Mouse (Mus musculus): Measurements from ENCODE around the gene Robo1. TPM values are rescaled to one million over a fixed set of nuclear protein-coding genes. Genes with fewer than 3 reads are reported as not detected.

Robo1 gene
- total and polyA plus RNA-seq, 3 experiments = 0.44 TPM; not detected in 2

- TF ChIP-seq TAL1 (conservative IDR thresholded peaks at IDR 0.05; ENCODE audit: low read depth, low read length) = no peak
- TF ChIP-seq POLR2AphosphoS5 (IDR thresholded peaks at IDR 0.05; ENCODE audit: insufficient replicate concordance, low read depth, low read length) = no peak
- TF ChIP-seq CTCF (IDR thresholded peaks at IDR 0.05; ENCODE audit: low read depth, low read length) = no peak
- TF ChIP-seq GATA1 (IDR thresholded peaks at IDR 0.05; ENCODE audit: borderline replicate concordance, low read length) = no peak
- no peak for TF ChIP-seq GATA2 (IDR thresholded peaks at IDR 0.05; ENCODE audit: borderline replicate concordance, low read depth, low read length)
- Histone ChIP-seq H3K4me3 (ENCODE audit: low read depth, low read length) (no peak overlapping the region), H3K4me1 (ENCODE audit: insufficient read depth, low read depth, low read length) (no peaks in the 10 kb centered on the region), H3K27me3 (ENCODE audit: insufficient read depth, low read length) (no peaks in the 10 kb centered on the region), H3K36me3 (replicated peaks) (no peaks in the 10 kb centered on the region), H3K9me3 (replicated peaks) (no peaks in the 10 kb centered on the region)
- no peak for DNase-seq (ENCODE audit: low spot score)
- ATAC-seq (ENCODE audit: extremely low read depth, insufficient number of reproducible peaks, low FRiP score, poor library complexity, severe bottlenecking) = no peak
Observed at GRCm38 (mm10) chr16:72603487-72604206, 295.5 kb downstream of the Robo1 start.

- peaks cover 2% of the 10 kb centered on the region for H3K9me3 ChIP-seq (replicated peaks)
- 0 out of 2 replicates have a peak, but pooled peaks have one; percentile 22 for ATAC-seq (ENCODE audit: extremely low read depth, insufficient number of reproducible peaks, low FRiP score, poor library complexity, severe bottlenecking)
Observed at GRCm38 (mm10) chr16:72605066-72605465, 297.0 kb downstream of the Robo1 start.

GRCm38 (mm10) chr16:72610661-72611112 is 302.6 kb downstream of the Robo1 start:
- no peak for DNase-seq (ENCODE audit: low spot score)
- no peak for TF ChIP-seq POLR2AphosphoS5 (IDR thresholded peaks at IDR 0.05; ENCODE audit: insufficient replicate concordance, low read depth, low read length)
- no peak for TF ChIP-seq CTCF (IDR thresholded peaks at IDR 0.05; ENCODE audit: low read depth, low read length)
- TF ChIP-seq GATA2 (IDR thresholded peaks at IDR 0.05; ENCODE audit: borderline replicate concordance, low read depth, low read length) = no peak
- no peak for TF ChIP-seq TAL1 (conservative IDR thresholded peaks at IDR 0.05; ENCODE audit: low read depth, low read length)
- no peak for TF ChIP-seq GATA1 (IDR thresholded peaks at IDR 0.05; ENCODE audit: borderline replicate concordance, low read length)
- Histone ChIP-seq H3K27me3 (ENCODE audit: insufficient read depth, low read length) (no peaks in the 10 kb centered on the region), H3K9me3 (replicated peaks) (peaks cover 4% of the 10 kb centered on the region), H3K4me3 (ENCODE audit: low read depth, low read length) (no peak overlapping the region), H3K4me1 (ENCODE audit: insufficient read depth, low read depth, low read length) (no peaks in the 10 kb centered on the region), H3K36me3 (replicated peaks) (no peaks in the 10 kb centered on the region)
- ATAC-seq (ENCODE audit: extremely low read depth, insufficient number of reproducible peaks, low FRiP score, poor library complexity, severe bottlenecking) = no peak

More at GRCm38 (mm10) chr16:72605066-72605465, 297.0 kb downstream of the Robo1 start:
- Histone ChIP-seq H3K27me3 (ENCODE audit: insufficient read depth, low read length) (no peaks in the 10 kb centered on the region), H3K4me3 (ENCODE audit: low read depth, low read length) (no peak overlapping the region), H3K4me1 (ENCODE audit: insufficient read depth, low read depth, low read length) (no peaks in the 10 kb centered on the region), H3K36me3 (replicated peaks) (no peaks in the 10 kb centered on the region)
- DNase-seq (ENCODE audit: low spot score) = no peak
- TF ChIP-seq GATA2 (IDR thresholded peaks at IDR 0.05; ENCODE audit: borderline replicate concordance, low read depth, low read length) (no peak), POLR2AphosphoS5 (IDR thresholded peaks at IDR 0.05; ENCODE audit: insufficient replicate concordance, low read depth, low read length) (no peak), GATA1 (IDR thresholded peaks at IDR 0.05; ENCODE audit: borderline replicate concordance, low read length) (no peak), CTCF (IDR thresholded peaks at IDR 0.05; ENCODE audit: low read depth, low read length) (no peak), TAL1 (conservative IDR thresholded peaks at IDR 0.05; ENCODE audit: low read depth, low read length) (no peak)

GRCm38 (mm10) chr16:72614898-72615297 is 306.8 kb downstream of the Robo1 start:
- Histone ChIP-seq H3K4me1 (ENCODE audit: insufficient read depth, low read depth, low read length) (no peaks in the 10 kb centered on the region), H3K27me3 (ENCODE audit: insufficient read depth, low read length) (no peaks in the 10 kb centered on the region), H3K36me3 (replicated peaks) (no peaks in the 10 kb centered on the region), H3K4me3 (ENCODE audit: low read depth, low read length) (no peak overlapping the region), H3K9me3 (replicated peaks) (peaks cover 5% of the 10 kb centered on the region)
- DNase-seq (ENCODE audit: low spot score) = no peak
- no peak for ATAC-seq (ENCODE audit: extremely low read depth, insufficient number of reproducible peaks, low FRiP score, poor library complexity, severe bottlenecking)
- TF ChIP-seq TAL1 (conservative IDR thresholded peaks at IDR 0.05; ENCODE audit: low read depth, low read length) (no peak), GATA1 (IDR thresholded peaks at IDR 0.05; ENCODE audit: borderline replicate concordance, low read length) (no peak), POLR2AphosphoS5 (IDR thresholded peaks at IDR 0.05; ENCODE audit: insufficient replicate concordance, low read depth, low read length) (no peak)

GRCm38 (mm10) chr16:72615360-72615759 is 307.3 kb downstream of the Robo1 start:
- TF ChIP-seq GATA2 (IDR thresholded peaks at IDR 0.05; ENCODE audit: borderline replicate concordance, low read depth, low read length) = no peak
- TF ChIP-seq GATA1 (IDR thresholded peaks at IDR 0.05; ENCODE audit: borderline replicate concordance, low read length) = no peak
- no peak for TF ChIP-seq POLR2AphosphoS5 (IDR thresholded peaks at IDR 0.05; ENCODE audit: insufficient replicate concordance, low read depth, low read length)
- TF ChIP-seq TAL1 (conservative IDR thresholded peaks at IDR 0.05; ENCODE audit: low read depth, low read length) = no peak
- TF ChIP-seq CTCF (IDR thresholded peaks at IDR 0.05; ENCODE audit: low read depth, low read length) = no peak
- Histone ChIP-seq H3K27me3 (ENCODE audit: insufficient read depth, low read length) (no peaks in the 10 kb centered on the region), H3K36me3 (replicated peaks) (no peaks in the 10 kb centered on the region), H3K4me3 (ENCODE audit: low read depth, low read length) (no peak overlapping the region), H3K9me3 (replicated peaks) (peaks cover 5% of the 10 kb centered on the region), H3K4me1 (ENCODE audit: insufficient read depth, low read depth, low read length) (no peaks in the 10 kb centered on the region)
- ATAC-seq (ENCODE audit: extremely low read depth, insufficient number of reproducible peaks, low FRiP score, poor library complexity, severe bottlenecking) (no peak), DNase-seq (ENCODE audit: low spot score) (no peak)

GRCm38 (mm10) chr16:72622371-72622770 is 314.3 kb downstream of the Robo1 start:
- H3K4me3 ChIP-seq (ENCODE audit: low read depth, low read length) = no peak overlapping the region
- H3K27me3 ChIP-seq (ENCODE audit: insufficient read depth, low read length) = no peaks in the 10 kb centered on the region
- no peaks in the 10 kb centered on the region for H3K9me3 ChIP-seq (replicated peaks)
- ATAC-seq (ENCODE audit: extremely low read depth, insufficient number of reproducible peaks, low FRiP score, poor library complexity, severe bottlenecking) = no peak
- no peaks in the 10 kb centered on the region for H3K36me3 ChIP-seq (replicated peaks)
- TF ChIP-seq GATA2 (IDR thresholded peaks at IDR 0.05; ENCODE audit: borderline replicate concordance, low read depth, low read length) (no peak), TAL1 (conservative IDR thresholded peaks at IDR 0.05; ENCODE audit: low read depth, low read length) (no peak), GATA1 (IDR thresholded peaks at IDR 0.05; ENCODE audit: borderline replicate concordance, low read length) (no peak), POLR2AphosphoS5 (IDR thresholded peaks at IDR 0.05; ENCODE audit: insufficient replicate concordance, low read depth, low read length) (no peak), CTCF (IDR thresholded peaks at IDR 0.05; ENCODE audit: low read depth, low read length) (no peak)
- no peak for DNase-seq (ENCODE audit: low spot score)
- no peaks in the 10 kb centered on the region for H3K4me1 ChIP-seq (ENCODE audit: insufficient read depth, low read depth, low read length)
